Mouse (Mus musculus): ENCODE data around the gene Focad.

GRCm38 (mm10) chr4:88337365-88337764 lies 242.9 kb downstream of the Focad start:
- TF ChIP-seq POLR2A (IDR thresholded peaks at IDR 0.05; ENCODE audit: low read depth, low read length) (no peak), CTCF (conservative IDR thresholded peaks at IDR 0.05; ENCODE audit: insufficient read depth, insufficient read length, low read depth, low read length) (no peak)

All from kidney, adult 2 months (tissue).